Mouse (Mus musculus) heart, postnatal 14 days (tissue): ENCODE results near the gene Six5. TPM values are rescaled to one million over a fixed set of nuclear protein-coding genes. Genes with fewer than 3 reads are reported as not detected.
A peak's percentile ranks its signal among the peaks of the same experiment; 100 is the strongest.

ENCODE experiments used
- DNase-seq, 2 experiments: peaks; one replicate each; pipeline ENCODE4 v3.0.0; 2021 to 2022
- intact Hi-C: fragments of 180-260 bp; cut with DNase I; formaldehyde crosslinking; loops from one replicate; pipeline ENCODE4 v1.15.1; 2025
- microRNA-seq, 2 experiments: library from miRNA; unstranded; fragments of <30 nt; microRNA quantifications; one replicate each; pipeline ENCODE4 v1.2.0; 2021 to 2022
- total RNA-seq, 2 experiments: library from RNA; stranded (reverse); gene quantifications; 2 replicates each; pipeline ENCODE4 v1.2.3; 2021

Six5 gene
- total RNA-seq, 2 experiments from 2014 or later: 9.0 to 9.1 TPM

DNA sequence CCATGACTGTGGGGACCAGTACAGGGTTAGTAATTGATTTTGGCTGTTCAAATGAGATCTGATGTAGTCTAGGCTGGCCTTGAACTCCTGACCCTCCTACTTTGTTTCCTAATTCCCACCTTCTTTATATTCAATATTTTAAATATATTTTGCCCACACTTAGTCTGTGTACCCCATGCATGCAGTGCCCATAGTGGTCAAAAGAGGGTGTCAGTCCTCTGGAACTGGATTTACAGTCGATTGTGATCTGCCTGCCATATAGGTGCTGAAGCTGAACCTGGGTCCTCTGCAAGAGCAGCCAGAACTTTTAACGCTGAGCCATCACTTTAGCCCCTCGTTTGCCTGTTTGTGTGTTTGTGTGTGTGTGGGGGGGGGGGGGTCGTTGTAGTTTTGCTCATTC is 36.3 kb downstream of the Six5 start:
- DNase-seq: no peak
- intact Hi-C loops: no loop called here

DNA sequence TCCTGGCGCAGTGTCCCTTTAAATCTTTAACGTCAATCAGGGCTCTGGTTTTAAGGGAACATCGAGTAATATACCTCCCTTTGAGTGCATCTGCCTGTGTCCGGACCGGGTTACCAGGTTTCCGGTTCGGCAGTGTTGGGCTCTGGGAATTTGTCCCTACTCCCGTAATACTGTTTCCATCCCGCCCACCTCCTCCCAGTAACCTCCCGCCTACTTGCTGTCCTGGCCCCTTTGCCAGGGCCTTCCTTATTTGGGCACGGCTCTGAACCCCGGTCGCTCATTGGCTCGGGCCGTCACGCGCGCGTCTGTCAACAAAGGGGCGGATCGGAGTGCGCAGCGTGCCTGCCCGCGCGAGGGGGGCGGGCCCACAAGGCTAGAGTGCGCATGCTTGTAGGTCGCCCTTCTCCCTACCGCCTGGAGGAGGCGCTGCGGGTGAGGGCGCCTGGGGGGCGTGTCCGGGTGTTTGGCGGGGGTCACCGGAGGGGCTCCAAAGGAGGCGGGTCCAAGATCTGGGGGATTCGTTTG is 37.0 kb downstream of the Six5 start:
- DNase-seq: peak; percentile 97 to 98
- intact Hi-C loops: no loop called here

DNA sequence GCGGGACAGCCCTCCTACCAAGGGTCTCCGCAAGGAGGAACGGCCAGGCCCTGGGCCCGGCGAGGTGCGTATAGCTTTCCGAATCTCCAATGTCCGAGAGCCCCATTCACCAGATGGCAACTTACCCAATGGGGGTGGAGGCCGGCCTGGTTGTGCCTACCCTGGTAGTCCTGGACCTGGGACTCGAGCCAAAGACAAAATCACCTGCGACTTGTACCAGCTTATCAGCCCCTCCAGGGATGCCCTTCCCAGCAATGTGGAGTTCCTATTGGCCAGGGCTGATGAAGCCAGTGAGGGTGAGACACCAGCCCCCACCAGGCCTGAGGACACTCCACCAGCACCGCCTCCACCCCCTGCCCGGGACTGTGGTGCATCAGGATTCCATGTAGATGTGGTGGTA is 41.8 kb downstream of the Six5 start:
- intact Hi-C loops: no loop called here
- DNase-seq: no peak

DNA sequence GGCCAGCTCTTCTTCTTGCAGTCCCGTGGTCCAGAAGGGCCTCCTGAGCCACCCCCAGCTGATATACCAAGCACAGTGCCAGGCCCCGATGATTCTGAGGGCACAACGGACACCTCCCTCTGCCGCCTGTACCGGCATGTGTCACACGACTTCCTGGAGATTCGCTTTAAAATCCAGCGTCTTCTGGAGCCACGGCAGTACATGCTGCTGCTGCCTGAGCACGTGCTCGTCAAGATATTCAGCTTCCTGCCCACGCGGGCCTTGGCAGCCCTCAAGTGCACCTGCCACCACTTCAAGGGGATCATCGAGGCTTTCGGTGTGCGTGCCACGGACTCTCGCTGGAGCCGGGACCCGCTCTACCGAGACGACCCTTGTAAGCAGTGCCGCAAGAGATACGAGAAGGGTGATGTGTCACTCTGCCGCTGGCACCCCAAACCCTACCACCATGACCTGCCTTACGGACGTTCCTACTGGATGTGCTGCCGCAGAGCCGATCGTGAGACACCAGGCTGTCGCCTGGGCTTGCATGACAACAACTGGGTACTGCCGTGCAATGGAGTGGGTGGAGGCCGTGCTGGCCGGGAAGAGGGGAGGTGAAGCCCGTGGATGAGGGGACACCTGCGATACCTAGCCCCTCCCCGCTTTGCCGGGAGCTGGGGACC is 42.4 kb downstream of the Six5 start:
- intact Hi-C loops: no loop called here
- no peak for DNase-seq

DNA sequence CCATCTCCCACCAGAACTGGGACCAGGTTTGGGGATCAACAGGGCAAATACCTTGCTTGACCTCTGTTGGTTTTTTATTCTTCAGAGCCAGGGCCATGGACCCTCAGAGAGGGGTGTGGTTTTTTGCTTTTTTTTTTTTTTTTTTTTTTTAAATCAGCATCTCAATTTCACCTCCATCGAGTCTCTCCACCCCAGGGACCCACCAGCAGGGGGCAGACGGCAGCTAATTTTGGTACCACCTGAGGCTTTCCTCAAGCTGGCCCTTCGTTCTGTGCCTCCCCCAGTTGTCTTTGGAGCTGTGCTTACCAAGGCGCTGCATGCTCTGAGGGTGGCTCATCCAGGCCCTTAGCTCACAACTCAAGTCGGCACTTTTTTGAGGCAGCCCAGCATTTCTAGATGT is 43.0 kb downstream of the Six5 start:
- intact Hi-C loops: no loop called here
- peak; percentile 57 to 62 for DNase-seq

DNA sequence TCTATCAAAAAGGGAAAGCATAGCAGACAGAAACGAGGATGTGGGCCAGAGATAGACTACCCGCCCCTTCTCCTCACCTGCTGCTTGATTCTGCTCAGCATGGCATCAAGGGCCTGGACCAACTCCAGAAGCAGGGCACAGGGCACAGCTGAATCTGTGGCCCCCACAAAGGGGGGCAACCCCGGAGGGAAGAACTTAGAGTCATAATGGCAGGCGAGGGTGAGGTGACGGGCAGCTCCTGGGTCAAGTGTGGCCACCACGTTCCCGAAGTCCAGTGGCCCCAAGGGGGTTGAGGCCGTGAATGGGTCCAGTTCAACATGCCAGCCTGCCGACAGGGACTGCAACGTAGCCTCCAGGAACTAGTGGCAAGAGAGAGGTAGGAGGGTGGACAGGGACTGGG is 52.4 kb downstream of the Six5 start:
- DNase-seq: no peak
- intact Hi-C loops: loop anchor here (1.0 kb wide), 1 partner anchor 46 kb away; no protein-coding TSS in a partner anchor

DNA sequence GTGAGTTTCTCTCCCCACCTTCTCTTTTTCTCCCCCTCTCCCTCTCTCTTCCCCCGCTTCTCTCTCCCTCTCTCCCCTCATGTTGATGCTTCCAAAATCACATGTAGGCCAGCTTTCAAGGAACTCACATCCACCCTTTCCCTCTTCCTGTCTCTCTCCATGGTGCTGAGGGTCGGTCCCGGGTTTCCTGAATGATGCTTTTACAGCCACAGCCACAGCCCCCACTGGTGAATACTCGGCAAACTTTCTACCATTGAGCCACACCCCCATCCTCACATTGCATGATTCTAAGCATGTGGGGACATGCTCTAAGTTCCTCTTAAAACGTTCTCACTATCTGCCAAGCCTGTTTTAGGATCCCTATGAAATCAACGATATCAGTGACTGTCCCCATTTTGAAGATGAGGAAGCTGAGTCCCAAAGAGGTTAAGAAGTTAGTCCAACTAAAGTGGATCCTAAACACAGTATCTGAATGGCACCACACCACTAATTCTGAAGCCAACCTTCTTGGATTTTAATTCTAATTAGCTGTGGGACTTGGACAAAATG is 53.2 kb downstream of the Six5 start:
- DNase-seq: no peak
- intact Hi-C loops: no loop called here

Small RNA genes within 50 kb of the gene (microRNA-seq; reads per million reads assigned to microRNA genes)
- gene Mir3100: 1.4 to 8.6 reads per million in 2 experiments

Other genes starting within 250 kb of the Six5 start
- gene Pglyrp1, start 223.3 kb upstream of the Six5 start, total RNA-seq: 1 to 10 TPM; 2.0 to 3.3 TPM
- gene Ccdc61, start 184.2 kb upstream of the Six5 start, total RNA-seq: 1 to 10 TPM; 9.0 to 9.5 TPM
- gene Nova2, start 168.7 kb upstream of the Six5 start, total RNA-seq: 10 to 100 TPM in 1 of 2 experiments, 1 to 10 TPM in 1; 9.6 to 10.1 TPM
- not detected for gene Nanos2, start 107.2 kb upstream of the Six5 start, total RNA-seq
- 1 to 10 TPM; 2.5 to 2.8 TPM for gene Mypop, start 103.3 kb upstream of the Six5 start, total RNA-seq
- 10 to 100 TPM; 24.2 to 24.4 TPM for gene Irf2bp1, start 90.5 kb upstream of the Six5 start, total RNA-seq
- not detected for gene Foxa3, start 71.1 kb upstream of the Six5 start, total RNA-seq
- gene Sympk, start 70.2 kb upstream of the Six5 start, total RNA-seq: 10 to 100 TPM; 64.6 to 66.5 TPM
- not detected for gene Rsph6a, start 39.9 kb upstream of the Six5 start, total RNA-seq
- gene Dmwd, start 18.4 kb upstream of the Six5 start, total RNA-seq: 10 to 100 TPM; 42.1 to 45.1 TPM
- gene Dmpk, start 10.7 kb upstream of the Six5 start, total RNA-seq: 100 to 1,000 TPM; 473 to 516 TPM
- gene Gm4969, start 23.8 kb downstream of the Six5 start, total RNA-seq: under 1 TPM in 1 of 2 experiments, not detected in 1; 0.12 TPM
- 1 to 10 TPM; 5.7 to 6.6 TPM for gene Fbxo46, start 25.3 kb downstream of the Six5 start, total RNA-seq
- gene Qpctl, start 54.7 kb downstream of the Six5 start, total RNA-seq: 1 to 10 TPM; 5.9 to 6.1 TPM
- 10 to 100 TPM; 62.8 to 70.8 TPM for gene Snrpd2, start 55.1 kb downstream of the Six5 start, total RNA-seq
- under 1 TPM; 0.37 to 0.55 TPM for gene Gipr, start 71.5 kb downstream of the Six5 start, total RNA-seq
- 10 to 100 TPM; 37.9 to 43.0 TPM for gene Eml2, start 81.8 kb downstream of the Six5 start, total RNA-seq
- 10 to 100 TPM in 1 of 2 experiments, 1 to 10 TPM in 1; 9.9 to 11.2 TPM for gene Gpr4, start 117.9 kb downstream of the Six5 start, total RNA-seq
- gene Opa3, start 133.7 kb downstream of the Six5 start, total RNA-seq: 10 to 100 TPM; 54.8 to 58.3 TPM
- gene Vasp, start 177.2 kb downstream of the Six5 start, total RNA-seq: 10 to 100 TPM; 55.7 to 59.1 TPM
- not detected for gene Ppm1n, start 185.5 kb downstream of the Six5 start, total RNA-seq
- 100 to 1,000 TPM; 106 to 122 TPM for gene Rtn2, start 188.0 kb downstream of the Six5 start, total RNA-seq
- gene Fosb, start 215.5 kb downstream of the Six5 start, total RNA-seq: 1 to 10 TPM in 1 of 2 experiments, under 1 TPM in 1; 0.60 to 1.2 TPM